Mouse (Mus musculus): ENCODE measurements around the gene Laptm4a. TPM values are rescaled to one million over a fixed set of nuclear protein-coding genes. Genes with fewer than 3 reads are reported as not detected.

The Laptm4a gene
- polyA plus RNA-seq (2017; shearing (Covaris generic)), result 167 TPM

GRCm38 (mm10) chr12:8921394-8922368 is at the start of gene Laptm4a:
Gene Laptm4a (plus strand): TSS chr12:8921664.

DNA sequence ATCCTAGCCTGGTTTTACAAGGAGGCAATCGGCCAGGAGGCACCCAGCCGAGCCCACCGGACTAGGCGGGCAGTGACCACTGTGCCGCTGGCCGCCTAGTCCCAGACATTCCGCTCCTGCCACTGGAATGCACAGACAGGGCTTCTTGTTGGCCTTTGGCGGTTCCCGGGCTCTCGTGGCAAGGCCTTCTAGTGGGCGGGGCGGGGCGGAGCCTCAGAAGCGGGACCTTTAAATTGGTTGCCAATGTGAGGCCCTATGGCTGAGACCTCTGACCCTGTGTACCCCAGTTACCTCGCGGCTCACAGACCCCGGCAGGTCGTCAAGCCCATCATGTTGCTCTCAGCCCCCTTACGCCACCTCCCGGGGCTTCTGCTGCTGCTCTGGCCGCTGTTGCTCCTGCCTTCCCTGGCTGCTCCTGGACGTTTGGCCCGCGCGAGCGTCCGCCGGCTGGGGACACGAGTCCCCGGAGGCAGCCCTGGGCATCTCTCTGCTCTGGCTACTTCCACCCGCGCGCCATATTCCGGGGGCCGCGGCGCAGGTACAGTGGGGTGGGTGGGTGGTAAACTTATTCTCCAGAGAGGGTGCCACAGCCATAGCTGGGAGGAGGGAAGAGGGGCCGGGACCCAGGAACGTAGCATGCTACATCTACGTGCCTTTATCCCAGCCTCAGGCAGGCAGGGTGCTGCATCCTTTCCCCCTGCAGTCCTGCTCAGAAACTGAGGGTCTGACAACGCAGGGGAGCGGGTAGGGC is 26.4 kb downstream of the Laptm4a start, which contains the start of gene Matn3:
Matn3 (plus strand) TSS at position 216 of the 751 bp plus-strand sequence.

GRCm38 (mm10) chr12:8973820-8974465 is 52.5 kb downstream of the Laptm4a start, which contains the start of gene Wdr35:
Gene Wdr35 (plus strand): TSS chr12:8973892.

Other genes with a start within 250 kb of the Laptm4a start
- 12.6 TPM for gene Pum2, start 247.5 kb upstream of the Laptm4a start, polyA plus RNA-seq (2017; shearing (Covaris generic))
- gene Sdc1, start 150.3 kb upstream of the Laptm4a start, polyA plus RNA-seq (2017; shearing (Covaris generic)), result 0.22 TPM
- gene Matn3, start 26.3 kb downstream of the Laptm4a start, polyA plus RNA-seq (2017; shearing (Covaris generic)), result not detected
- gene Wdr35, start 52.2 kb downstream of the Laptm4a start, polyA plus RNA-seq (2017; shearing (Covaris generic)), result 2.6 TPM
- gene Ttc32, start 108.3 kb downstream of the Laptm4a start, polyA plus RNA-seq (2017; shearing (Covaris generic)), result 16.7 TPM